Comparison of ENCODE assay signal across 20 mouse cellular contexts in the genomic region with DNA sequence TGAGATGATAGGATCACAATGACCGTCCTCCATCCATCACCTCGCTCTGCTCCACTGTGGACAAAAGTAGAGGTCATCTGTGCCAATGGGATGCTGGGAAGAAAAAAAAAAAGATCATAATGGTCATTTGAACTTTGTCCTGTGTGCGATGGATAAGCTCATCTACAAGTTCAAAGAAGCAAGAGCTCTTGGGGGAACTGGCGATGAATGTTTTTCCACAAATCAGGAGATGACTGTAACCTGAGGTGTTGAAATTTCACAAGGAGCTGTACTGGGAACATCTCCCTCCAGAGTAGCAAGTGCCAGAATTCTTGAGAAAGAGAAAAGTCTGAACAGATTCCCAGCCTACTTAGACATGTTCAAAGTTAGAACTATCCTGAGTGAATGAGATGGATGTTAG.
"Had no signal": no experiment of that assay in that cellular context is flagged by ENCODE, and none has a peak within 500 bp of the region (broad histone marks: within the 10 kb centered on the region; RNA-seq: fewer than 3 reads in every experiment).

No protein-coding gene starts in this region.

- H3K27ac ChIP-seq: liver, embryonic 15.5 days; lung, embryonic 15.5 days; macrophage; midbrain, embryonic 13.5 days; midbrain, embryonic 15.5 days; neural tube, embryonic 13.5 days; neural tube, embryonic 15.5 days had no signal

- H3K9me3 ChIP-seq: liver, embryonic 15.5 days; lung, embryonic 15.5 days; midbrain, embryonic 13.5 days; midbrain, embryonic 15.5 days; neural tube, embryonic 13.5 days; neural tube, embryonic 15.5 days had no signal

- DNase-seq: liver, postnatal 0 days; lung, adult 2 months; lung, postnatal 14 days; lung, postnatal 36 days; retina, postnatal 1 day; right cerebral cortex, adult 18-20 months; spleen, adult 18-20 months; thymus, adult 2 months; thymus, postnatal 25 days; thymus, postnatal 4 days had no signal

- H3K27me3 ChIP-seq: liver, embryonic 15.5 days; lung, embryonic 15.5 days; megakaryocyte, embryonic 14.5 days; midbrain, embryonic 13.5 days; midbrain, embryonic 15.5 days; neural tube, embryonic 13.5 days; neural tube, embryonic 15.5 days had no signal

- H3K4me1 ChIP-seq: liver, embryonic 15.5 days; lung, embryonic 15.5 days; megakaryocyte, embryonic 14.5 days; midbrain, embryonic 13.5 days; midbrain, embryonic 15.5 days; neural tube, embryonic 13.5 days; neural tube, embryonic 15.5 days had no signal

- H3K36me3 ChIP-seq: liver, embryonic 15.5 days; lung, embryonic 15.5 days; midbrain, embryonic 13.5 days; midbrain, embryonic 15.5 days; neural tube, embryonic 13.5 days; neural tube, embryonic 15.5 days had no signal

- ATAC-seq: liver, postnatal 0 days; lung, postnatal 0 days; midbrain, embryonic 13.5 days; midbrain, embryonic 15.5 days had no signal

- H3K4me2 ChIP-seq: liver, embryonic 15.5 days; lung, embryonic 15.5 days; midbrain, embryonic 11.5 days; midbrain, embryonic 13.5 days; midbrain, embryonic 15.5 days; neural tube, embryonic 13.5 days; neural tube, embryonic 15.5 days had no signal

- H3K9ac ChIP-seq: liver, embryonic 15.5 days; liver, postnatal 0 days; lung, embryonic 15.5 days; midbrain, embryonic 13.5 days; midbrain, embryonic 15.5 days; neural tube, embryonic 13.5 days; neural tube, embryonic 15.5 days had no signal

- H3K4me3 ChIP-seq: liver, embryonic 15.5 days; lung, embryonic 15.5 days; megakaryocyte, embryonic 14.5 days; midbrain, embryonic 13.5 days; midbrain, embryonic 15.5 days; neural tube, embryonic 13.5 days; neural tube, embryonic 15.5 days had no signal
